Mouse (Mus musculus) urinary bladder, postnatal 4 days (tissue): ENCODE measurements around the gene Kcna6.

Experiments used
- DNase-seq, 2 experiments: peaks; one replicate each; pipeline ENCODE4 v3.0.0; 2021 to 2022; ENCODE audit warnings: low spot score in 2 of 2

The Kcna6 gene

DNA sequence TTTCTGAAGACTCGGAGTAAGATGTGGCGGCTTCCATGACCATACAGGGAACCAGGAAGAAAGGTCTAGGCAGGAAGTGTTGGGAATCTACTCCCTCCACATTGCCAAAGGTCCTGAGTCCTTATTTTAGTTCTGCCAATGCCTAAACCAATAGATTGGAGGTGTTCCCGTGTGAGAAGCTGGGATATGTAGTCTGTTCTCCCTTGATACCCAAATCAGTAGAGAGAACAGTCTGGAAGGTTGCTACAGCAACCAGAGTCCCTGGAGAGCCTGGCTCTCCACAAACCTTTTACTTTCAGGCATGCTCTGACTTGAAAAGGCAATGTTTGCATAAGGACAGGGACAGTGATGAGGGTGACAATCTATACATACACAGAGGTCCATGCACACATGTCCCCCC is 4.7 kb downstream of the Kcna6 start:
- no peak for DNase-seq

DNA sequence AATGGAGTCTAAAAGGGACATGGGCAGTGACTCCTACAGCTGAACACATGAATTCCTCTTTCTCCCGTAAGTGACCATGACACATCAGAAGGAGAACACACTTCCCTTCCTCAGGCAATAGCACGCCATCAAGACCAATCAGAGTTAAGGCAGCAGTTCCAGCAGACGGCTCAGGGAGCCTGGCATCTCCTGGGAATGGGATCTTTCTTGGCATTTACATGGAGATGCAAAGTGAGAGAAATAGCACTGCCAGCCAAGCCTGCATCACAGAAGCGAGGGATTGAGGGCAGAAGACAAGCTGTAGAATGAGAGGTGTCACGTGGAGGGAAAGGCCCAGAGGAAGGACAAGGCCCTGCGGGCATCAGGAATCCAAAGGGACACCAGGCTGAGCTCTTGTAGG is 7.8 kb downstream of the Kcna6 start:
- no peak for DNase-seq

DNA sequence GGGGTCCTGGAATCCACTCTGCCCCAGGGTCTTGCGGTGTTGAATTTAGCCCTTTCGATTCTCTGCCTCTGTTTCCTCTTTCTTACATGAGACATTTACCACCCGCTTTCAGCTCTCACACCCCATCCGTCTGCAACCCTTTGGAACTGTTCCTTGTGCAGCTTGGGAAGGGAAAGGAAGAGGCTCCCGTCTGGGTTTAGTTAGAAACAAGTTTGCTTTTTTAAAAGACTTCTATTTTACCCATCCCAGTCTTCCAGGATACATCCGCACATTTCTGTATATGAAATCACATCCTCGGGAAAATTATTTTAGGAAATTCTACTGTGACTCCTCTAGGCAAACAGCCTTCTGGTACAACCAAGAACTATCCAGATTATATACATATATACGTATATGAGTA is 11.7 kb downstream of the Kcna6 start:
- DNase-seq: no peak

DNA sequence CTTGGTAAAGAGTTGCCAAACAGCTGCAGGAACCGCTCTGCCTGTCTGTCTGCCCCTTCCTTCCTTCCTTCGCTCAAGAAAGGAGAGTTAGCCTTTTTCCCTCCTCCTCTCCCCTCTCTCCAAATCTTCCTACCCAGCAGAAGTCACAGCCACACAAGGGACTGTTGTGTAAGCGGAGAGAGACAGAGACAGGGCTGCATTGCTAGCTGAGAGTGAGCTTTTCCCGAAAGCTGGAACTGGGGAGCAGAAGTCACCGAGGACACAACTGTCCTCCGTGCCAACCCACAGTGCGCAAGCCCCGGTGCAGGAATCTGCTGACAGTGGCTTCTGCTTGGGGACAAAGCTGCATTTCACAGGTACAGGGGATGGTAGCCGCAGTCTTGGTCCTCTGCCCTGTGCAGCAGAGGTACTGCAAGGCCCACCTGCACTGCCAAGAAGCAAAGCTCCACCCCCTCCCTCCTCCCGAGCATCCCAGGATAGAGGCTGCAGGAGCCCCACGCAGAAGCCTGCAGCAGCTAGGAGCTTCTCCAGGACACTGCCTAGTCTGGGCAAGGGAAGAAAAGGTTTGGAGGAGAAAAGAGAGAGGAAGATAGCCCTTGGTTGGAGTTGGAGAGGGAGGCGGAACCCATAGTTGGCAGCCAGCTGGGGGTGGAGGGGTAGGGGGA is 21.9 kb downstream of the Kcna6 start:
- no peak for DNase-seq

DNA sequence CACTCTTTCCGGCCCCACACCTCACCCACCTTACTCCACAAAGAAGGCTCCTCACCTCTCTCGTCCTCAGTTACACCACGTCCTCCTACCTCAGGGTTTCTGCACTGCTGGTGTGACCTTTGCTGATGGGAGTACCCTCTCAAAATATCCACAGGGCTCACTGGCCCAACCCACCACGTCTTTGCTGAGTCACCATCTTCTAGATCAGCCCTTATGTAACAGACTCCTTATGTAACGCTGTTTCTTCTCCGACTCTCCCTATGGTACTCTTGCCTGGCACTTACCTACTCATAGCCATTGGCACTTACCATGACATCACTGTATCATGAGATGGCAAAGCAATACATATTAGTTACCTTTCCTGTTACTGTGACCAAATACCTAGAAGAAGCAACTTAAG is 27.9 kb downstream of the Kcna6 start:
- no peak for DNase-seq

DNA sequence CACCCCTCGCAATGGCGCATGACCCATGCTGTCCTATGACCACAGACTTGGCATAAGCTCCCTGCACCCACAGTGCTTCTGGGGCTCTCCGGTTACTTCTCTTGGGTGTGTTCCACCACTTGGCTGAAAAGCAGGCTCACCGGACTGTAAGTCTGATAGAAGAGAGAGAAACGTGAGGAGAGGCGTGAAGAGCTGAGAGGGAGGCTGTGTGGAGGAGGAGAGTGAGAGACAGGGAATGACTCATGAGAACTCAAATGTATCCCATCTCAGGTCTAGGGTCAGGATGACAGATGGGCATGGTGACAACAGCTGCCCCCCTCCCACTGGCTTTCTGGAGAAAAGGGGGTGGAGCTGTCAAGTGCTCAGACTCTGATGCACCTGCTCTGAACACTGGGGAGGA is 34.5 kb downstream of the Kcna6 start:
- no peak for DNase-seq

DNA sequence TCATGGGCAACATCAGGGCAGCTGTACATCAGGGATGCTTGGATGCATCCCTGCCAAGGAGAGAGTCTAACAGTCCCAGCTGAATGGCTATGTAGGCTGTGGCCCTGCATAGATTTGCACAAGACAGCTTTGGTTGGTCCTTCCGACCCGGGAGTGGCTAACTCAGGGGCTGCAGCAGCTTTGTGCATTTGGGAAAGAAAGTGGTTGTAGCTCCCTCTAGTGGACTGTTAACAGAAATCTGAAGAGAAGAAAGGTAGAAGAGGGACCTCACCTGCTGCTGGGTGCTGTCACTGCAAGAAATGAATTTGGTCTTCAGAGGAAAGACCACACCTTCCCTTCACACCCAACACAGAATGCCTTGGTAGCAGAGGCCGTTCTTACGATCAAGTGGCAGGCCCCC is 36.0 kb downstream of the Kcna6 start:
- DNase-seq: no peak

DNA sequence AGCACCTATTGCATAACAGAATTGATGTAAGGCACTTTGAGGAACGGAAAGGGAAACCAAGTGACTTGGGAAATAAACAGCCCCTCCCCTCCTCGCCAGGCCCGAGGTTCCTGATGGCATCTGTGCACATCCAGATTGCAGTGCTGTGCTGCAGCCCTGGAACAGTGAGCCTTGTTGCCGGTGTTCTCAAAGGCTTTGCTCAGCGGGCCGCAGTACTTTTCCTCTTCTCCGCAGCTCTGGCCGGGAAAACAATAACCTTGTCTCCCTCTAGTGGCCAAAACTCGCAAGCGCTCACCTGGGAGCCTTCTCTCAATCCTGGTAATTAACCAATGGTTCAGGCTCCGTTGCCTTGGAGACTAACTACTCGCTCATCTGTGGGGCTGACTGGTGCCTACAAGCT is 38.4 kb downstream of the Kcna6 start:
- peak; percentile 51 to 75 for DNase-seq

DNA sequence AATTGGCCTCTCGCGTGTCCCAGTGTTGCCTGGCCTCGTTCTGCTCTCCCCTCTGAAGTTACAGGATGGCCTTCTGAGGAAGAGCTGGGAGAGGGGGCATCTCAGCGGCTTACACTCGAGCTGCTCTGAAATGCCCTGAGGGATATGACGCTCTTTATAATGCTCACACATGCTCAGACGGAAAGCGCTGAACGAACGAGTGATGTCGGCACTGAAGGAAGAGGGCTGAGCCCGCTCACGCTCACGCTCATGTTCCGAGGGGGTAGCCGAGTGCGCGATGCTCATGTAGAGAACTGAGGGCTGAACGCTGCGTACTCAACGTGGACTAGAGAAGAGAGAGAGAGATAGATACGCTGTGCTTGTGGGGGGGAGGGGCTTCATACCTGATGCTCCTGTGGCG is 39.3 kb downstream of the Kcna6 start:
- DNase-seq: no peak

DNA sequence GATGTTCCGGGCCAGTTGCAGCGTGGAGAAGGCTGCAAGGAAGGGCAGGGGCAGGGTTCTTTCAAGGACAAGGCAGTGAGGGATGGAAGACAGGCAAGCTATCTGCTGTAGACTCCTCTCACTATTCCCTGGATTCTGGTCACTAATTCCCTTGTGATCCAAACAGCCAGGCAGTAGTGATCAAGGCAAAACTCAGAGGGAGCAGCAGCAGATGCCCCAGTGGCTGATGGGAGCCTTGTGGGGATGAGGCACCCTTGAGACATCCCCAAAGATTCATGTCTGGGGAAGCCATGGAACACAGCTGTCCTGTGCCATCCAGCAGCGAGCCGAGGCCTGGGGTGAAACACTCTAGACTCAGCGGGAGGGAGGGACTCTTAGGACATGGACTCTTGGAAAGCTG is 40.5 kb downstream of the Kcna6 start:
- DNase-seq: no peak

DNA sequence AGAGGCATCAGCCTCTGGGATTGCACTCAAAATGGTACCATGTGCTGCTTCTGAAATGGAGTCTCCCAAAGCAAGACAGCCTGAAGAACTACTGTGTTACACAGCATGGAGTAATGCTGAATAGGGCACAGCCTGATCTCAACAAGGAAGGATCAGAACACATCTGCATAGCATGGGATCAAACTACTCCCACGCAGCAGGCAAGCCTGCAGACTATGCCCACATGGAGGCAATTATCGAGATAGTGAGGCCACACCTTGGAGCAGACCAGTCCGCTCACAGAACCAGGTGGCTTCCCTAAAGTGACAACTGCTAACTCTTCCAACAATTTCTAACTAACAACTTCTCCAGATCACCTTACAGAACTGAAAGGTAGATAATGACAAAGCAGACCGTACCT is 53.4 kb downstream of the Kcna6 start:
- no peak for DNase-seq

DNA sequence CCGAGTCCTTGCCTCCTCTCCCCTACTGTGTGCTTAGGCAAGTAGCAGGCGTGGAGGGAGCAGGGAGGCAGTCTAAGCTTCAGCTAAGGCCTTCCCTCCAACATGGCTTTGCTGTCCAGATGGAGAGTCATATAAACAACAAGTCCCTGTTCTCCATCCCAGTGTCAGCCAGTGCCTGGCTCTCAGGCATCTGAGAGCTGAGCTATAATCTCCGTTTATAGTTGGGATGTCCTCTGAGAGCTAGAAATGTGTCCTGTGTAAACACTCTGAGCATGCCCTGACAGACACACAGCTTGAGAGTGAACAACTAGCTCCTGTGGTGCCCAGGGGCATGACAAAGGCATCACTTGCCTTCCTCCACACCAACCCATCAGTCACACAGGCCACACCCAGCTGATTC is 55.3 kb downstream of the Kcna6 start:
- no peak for DNase-seq

DNA sequence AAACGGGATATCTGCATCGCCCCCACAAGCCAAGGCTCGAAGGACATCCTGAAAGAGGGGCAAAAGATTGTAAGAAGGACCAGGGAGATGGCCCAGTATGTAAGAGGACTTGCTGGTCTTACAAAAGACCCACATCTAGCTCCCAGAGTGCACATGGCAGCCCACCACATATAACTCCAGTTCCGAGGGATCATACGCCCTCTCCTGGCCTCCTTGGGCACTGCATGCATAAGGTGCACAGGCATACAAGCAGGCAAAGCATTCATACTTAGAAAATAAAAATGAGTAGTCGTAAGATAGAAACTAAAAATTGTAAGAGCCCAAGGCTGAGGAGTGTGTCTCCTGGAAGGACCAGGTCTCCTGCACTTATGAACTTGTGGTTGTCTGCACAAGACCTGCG is 61.5 kb downstream of the Kcna6 start:
- no peak for DNase-seq

DNA sequence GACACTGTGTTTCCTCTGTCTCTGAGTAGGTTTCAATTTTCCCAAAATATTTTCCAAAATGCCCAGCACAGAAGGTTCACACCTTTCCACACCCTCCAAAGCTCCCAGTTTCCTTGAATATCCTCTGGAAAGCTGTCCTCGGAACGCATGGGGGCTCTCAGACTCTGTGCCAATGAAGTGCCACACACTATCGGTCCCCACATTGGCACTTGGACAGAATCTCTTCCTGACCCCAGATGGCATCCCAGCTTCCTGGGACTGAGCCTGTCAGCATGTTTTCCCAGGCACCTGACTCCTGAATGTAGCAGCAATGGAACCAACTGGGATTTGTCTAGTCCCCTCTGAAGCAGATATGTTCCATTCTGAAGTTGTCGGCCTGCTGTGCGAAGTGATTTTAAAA is 73.5 kb downstream of the Kcna6 start:
- no peak for DNase-seq

DNA sequence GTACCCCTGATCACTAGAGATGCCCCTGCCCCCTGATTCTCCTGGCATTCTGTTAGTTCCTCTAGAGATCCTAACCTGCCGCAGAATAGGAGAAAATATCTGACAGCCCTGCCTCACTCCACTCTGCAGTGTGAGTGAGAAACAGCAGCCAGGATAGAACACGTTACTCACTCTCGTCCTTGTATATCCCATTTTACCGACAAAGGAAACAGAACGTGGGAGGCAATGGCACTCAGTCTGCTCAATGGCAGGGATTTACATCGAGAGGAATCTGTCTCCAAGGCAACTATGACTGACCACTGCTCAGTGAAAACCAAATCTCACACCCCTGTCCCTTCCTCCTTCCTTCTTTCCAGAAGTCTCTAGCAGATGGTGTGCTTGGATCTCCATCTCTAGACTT is 74.4 kb downstream of the Kcna6 start:
- DNase-seq: no peak

DNA sequence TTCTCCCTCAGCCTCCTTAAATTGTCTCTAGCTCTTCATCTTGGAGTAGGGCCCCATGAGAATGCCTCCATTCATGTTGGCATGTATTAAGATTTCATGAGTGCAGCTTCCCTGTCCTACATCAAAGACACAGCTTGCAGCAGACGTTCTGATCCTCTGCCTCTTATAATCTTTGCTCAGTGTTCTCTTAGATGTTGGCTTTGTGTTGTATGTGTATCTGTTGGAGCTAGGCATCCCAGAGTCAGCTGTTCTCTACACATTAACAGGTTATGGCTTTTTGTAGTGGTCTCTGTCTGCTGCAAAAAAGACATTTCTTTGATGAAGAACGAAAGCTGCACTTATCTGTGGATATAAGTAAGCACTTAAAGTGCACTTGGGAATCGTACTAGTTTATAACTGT is 75.9 kb downstream of the Kcna6 start:
- DNase-seq: no peak
